Mouse (Mus musculus): Measurements from ENCODE around the gene Il17re. TPM values are rescaled to one million over a fixed set of nuclear protein-coding genes. Genes with fewer than 3 reads are reported as not detected.

Gene Il17re
- not detected for total RNA-seq (2023)

DNA sequence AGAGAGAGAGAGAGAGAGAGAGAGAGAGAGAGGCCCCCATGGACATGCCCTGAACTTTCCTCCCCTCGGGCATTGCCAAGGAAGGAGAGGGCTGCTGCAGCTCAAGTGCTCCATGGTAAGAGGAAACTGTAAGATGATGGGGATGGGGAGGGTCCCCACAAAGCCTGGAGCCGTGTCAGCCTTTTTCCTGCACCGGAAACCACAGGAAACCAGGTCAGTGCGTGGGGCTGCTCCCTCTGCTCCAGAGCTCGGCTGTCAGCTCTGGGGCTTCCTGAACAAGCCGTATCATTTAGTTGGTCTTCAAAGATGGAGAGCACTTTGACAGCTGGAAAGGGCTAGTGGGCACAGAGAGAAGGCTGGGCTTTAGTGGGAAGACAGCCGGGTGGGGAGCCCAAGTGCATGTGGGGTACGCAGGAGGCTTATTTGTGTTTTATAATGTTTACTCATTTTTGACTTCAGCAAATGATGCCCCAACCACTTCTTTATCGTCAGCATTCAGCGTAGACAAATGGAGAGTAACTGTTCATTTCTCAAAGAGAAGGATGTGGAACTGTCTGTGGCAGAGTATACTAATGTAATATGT lies at the start of gene Il17re:
TSS of gene Il17re (plus strand) at position 533 of the 583 bp plus-strand sequence.

DNA sequence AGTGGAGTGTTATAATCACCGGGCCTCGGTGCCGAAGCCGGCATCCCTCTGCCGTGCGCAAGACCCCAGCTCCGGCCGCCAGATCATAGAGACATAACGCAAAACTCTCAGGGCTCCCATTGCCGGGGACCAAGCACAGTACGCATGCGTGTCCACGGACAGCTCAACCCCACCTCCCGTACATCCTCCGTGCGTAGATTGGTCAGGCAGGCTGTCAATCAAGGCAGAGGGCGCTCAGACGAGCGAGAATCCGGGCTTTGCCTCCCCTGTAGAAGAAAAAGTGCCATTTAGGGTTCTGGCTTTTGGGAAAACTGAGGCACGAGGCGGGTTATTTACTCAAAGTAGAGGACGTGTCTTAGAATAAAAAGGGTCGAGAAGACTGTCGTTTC lies 39.1 kb upstream of the Il17re start, which contains the start of gene Rpusd3:
TSS of gene Rpusd3 (minus strand) at position 142 of the 389 bp plus-strand sequence.

DNA sequence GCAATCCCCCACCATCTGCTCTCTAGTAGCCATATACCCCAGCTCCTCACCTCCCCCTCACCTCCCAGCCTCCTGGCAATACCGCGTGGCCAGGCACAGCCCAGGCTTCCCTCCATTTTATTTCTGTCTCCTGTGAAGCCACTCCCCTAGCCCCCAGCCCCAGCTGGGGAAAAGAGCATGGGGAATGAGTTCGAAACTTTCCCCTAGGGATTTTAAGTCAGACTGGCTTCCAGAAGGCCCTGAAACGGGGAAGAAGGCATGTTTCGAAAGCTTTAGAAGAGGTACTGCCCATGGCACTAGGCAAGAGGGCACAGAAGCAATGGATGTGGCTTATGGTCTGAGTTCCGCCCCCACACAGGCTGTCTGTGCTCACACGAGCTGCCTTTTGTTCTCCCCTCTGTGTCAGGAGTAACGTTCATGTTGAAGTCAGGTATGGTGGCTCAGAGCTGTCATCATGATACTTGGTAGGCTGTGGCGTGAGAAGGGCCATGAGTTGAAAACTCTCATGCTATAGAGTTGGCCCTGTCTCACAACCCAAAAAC lies 22.5 kb upstream of the Il17re start, which contains the start of gene Cidec:
TSS of gene Cidec (minus strand) at position 97 of the 542 bp plus-strand sequence.

GRCm38 (mm10) chr6:113442442-113443090 lies 15.7 kb upstream of the Il17re start, which contains the start of gene Jagn1:
TSS of gene Jagn1 (plus strand) at chr6:113442569.

DNA sequence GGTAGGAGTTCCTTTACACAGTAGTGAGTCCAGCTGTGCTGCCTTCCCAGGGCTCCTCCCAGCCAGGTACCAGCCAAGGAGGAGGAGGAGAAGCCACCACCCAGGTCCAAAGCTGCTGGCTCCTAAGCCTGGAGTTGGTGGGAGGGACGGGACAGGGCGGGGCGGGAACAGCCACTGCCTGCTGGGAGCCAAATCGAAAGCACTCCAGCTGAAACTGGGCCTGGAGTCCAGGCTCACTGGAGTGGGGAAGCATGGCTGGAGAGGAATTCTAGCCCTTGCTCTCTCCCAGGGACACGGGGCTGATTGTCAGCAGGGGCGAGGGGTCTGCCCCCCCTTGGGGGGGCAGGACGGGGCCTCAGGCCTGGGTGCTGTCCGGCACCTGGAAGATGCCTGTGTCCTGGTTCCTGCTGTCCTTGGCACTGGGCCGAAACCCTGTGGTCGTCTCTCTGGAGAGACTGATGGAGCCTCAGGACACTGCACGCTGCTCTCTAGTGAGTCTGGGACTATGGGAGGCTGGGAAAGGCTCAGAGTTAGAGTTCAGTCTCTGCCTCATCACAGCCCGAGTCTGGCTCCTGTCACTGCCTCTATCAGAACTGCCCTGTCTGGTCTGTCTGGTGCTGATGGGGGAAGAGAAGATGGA lies 13.1 kb downstream of the Il17re start, which contains the start of gene Il17rc:
TSS of gene Il17rc (plus strand) at position 131 of the 640 bp plus-strand sequence.

DNA sequence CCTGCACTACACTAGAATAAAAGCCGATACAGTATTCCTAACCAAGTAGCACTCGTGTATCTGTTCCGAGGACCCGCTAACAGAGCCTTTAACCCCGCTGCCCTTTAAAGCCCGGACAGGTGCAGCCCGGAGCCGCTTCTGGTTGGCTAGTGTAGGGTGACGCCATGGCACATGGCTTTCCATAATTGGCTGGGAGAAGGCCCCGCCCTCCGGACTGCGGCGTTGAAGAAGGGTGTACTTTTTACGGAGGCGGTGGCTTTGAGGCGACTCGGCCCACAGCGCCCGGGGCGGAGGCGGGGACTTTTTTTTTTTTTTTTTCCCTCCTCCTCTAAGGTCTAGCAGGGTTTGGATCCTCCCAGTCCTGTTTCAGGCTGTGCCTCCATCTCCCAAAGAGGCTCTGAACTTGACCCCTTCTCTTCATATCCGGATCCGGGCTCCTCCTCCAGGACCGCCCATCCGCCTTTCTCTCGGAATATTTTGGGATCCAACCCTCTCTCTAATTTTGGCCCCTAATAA lies 24.9 kb downstream of the Il17re start, which contains the start of gene Creld1:
TSS of gene Creld1 (plus strand) at position 198 of the 516 bp plus-strand sequence.

GRCm38 (mm10) chr6:113501388-113502084 lies 43.3 kb downstream of the Il17re start, which contains the start of gene Prrt3:
TSS of gene Prrt3 (minus strand) at chr6:113501931.

Other genes with a start within 250 kb of the Il17re start
- 10 to 100 TPM; 48.3 to 50.3 TPM for gene Mtmr14, start 220.6 kb upstream of the Il17re start, total RNA-seq (2023)
- 1 to 10 TPM in 1 of 2 experiments, under 1 TPM in 1; 0.57 to 1.6 TPM for gene Cpne9, start 176.2 kb upstream of the Il17re start, total RNA-seq (2023)
- gene Brpf1, start 151.3 kb upstream of the Il17re start, total RNA-seq (2023) = 100 to 1,000 TPM; 110 to 113 TPM
- 10 to 100 TPM; 10.9 to 11.4 TPM for gene Ogg1, start 131.5 kb upstream of the Il17re start, total RNA-seq (2023)
- 10 to 100 TPM; 32.5 to 35.2 TPM for gene Camk1, start 114.5 kb upstream of the Il17re start, total RNA-seq (2023)
- gene Tada3, start 80.6 kb upstream of the Il17re start, total RNA-seq (2023) = 10 to 100 TPM; 24.6 to 27.1 TPM
- 100 to 1,000 TPM; 474 to 514 TPM for gene Arpc4, start 80.4 kb upstream of the Il17re start, total RNA-seq (2023)
- gene Ttll3, start 69.2 kb upstream of the Il17re start, total RNA-seq (2023) = 10 to 100 TPM; 34.3 to 35.3 TPM
- gene Rpusd3, start 39.1 kb upstream of the Il17re start, total RNA-seq (2023) = 1 to 10 TPM; 3.1 to 3.7 TPM
- gene Cidec, start 22.7 kb upstream of the Il17re start, total RNA-seq (2023) = not detected
- gene Jagn1, start 15.9 kb upstream of the Il17re start, total RNA-seq (2023) = 10 to 100 TPM; 10.6 to 11.6 TPM
- gene Il17rc, start 12.9 kb downstream of the Il17re start, total RNA-seq (2023) = not detected
- gene Creld1, start 24.8 kb downstream of the Il17re start, total RNA-seq (2023) = 1 to 10 TPM; 2.6 to 3.2 TPM
- under 1 TPM in 1 of 2 experiments, not detected in 1; 0.13 TPM for gene Prrt3, start 43.4 kb downstream of the Il17re start, total RNA-seq (2023)
- gene Emc3, start 73.2 kb downstream of the Il17re start, total RNA-seq (2023) = 10 to 100 TPM; 44.1 to 51.6 TPM
- gene Fancd2, start 73.2 kb downstream of the Il17re start, total RNA-seq (2023) = 10 to 100 TPM; 14.5 to 16.7 TPM
- gene Fancd2os, start 142.2 kb downstream of the Il17re start, total RNA-seq (2023) = not detected
- 100 to 1,000 TPM; 120 to 142 TPM for gene Brk1, start 146.3 kb downstream of the Il17re start, total RNA-seq (2023)
- 10 to 100 TPM; 17.4 to 24.4 TPM for gene Vhl, start 165.5 kb downstream of the Il17re start, total RNA-seq (2023)
- 100 to 1,000 TPM; 101 to 119 TPM for gene Irak2, start 180.0 kb downstream of the Il17re start, total RNA-seq (2023)
- 100 to 1,000 TPM in 1 of 2 experiments, 10 to 100 TPM in 1; 90.1 to 112 TPM for gene Tatdn2, start 238.6 kb downstream of the Il17re start, total RNA-seq (2023)

All from neutrophil, adult 59 days (primary cell).